Mouse (Mus musculus): ENCODE data around the gene Dleu7. TPM values are rescaled to one million over a fixed set of nuclear protein-coding genes. Genes with fewer than 3 reads are reported as not detected.

Gene Dleu7
- polyA plus RNA-seq, 1 experiment from 2014 or later, result 0.57 TPM

DNA sequence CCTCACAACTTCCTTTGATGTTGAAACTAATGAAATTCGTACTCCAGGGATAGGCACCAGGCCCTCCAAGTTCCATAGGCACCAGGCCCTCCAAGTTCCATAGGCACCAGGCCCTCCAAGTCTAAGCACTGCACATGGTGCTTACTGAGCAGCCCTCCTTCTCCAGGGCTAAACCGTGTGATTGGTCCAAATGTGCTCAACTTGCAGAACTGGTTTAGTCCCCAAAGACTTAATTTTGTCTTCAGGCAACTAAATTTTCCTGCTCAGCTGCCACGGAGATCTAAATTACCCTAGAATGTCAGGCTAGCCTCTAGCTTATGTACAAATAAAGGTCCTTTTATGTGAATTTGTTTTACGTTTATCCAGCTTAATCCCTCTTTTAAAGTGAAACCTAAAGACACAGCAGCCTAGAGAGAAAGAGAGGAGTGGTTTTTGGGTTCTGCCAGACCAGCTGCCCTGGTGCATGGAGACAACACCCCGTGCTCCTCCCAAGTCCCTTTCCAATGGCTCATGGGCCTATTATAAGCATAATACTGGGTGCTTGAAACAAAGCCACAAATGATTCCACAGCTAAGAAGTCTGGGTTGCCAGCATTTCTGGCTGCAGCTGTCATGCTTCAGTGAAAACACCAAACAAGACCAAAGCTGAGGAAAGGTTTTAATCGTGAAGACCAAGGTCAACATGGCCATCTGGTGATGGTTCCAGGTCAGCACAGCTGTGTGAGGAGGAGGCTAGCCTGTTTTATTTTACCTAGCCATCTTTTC, 29.9 kb upstream of the Dleu7 start:
- no peak overlapping the region for H3K9ac ChIP-seq (ENCODE audit: low read depth, low read length)
- WGBS, result 35% methylated on average over 6 of the region's 6 CpGs
- no peak overlapping the region for H3K27ac ChIP-seq (ENCODE audit: low read depth, low read length)

DNA sequence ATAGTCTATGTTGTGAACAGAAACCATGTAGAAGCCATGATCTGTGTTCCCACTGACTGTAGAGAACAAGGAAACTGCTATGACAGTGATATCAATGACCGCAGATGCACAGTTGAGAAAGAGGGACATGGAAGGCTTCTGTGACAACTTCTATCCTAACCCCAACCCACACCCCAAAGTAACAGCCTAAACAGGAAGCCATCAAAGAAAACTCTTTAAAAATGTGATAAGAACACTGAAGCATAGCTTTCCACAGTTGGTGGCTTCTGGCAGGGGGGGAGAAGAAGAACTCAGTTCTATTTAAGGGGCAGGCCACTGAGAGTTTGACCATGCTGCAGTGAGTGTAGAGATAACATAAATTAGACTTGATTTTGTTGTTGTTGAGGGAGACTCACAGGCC, 18.8 kb upstream of the Dleu7 start:
- 94% methylated on average over 1 of the region's 1 CpGs for WGBS
- no peak for TF ChIP-seq CTCF (IDR thresholded peaks at IDR 0.05; ENCODE audit: low read depth)
- Histone ChIP-seq H3K4me1 (replicated peaks; ENCODE audit: control insufficient read depth, insufficient read depth, low read length) (no peaks in the 10 kb centered on the region), H3K4me2 (replicated peaks; ENCODE audit: low read depth) (no peak overlapping the region), H3K36me3 (ENCODE audit: control insufficient read depth, insufficient read depth) (no peaks in the 10 kb centered on the region), H3K4me3 (ENCODE audit: low read depth, low read length) (no peak overlapping the region), H3K9ac (ENCODE audit: low read depth, low read length) (no peak overlapping the region), H3K9me3 (ENCODE audit: control insufficient read depth) (no peaks in the 10 kb centered on the region), H3K27ac (ENCODE audit: low read depth, low read length) (no peak overlapping the region), H3K27me3 (replicated peaks; ENCODE audit: control insufficient read depth, insufficient read depth, low read length) (no peaks in the 10 kb centered on the region)
- no peak for ATAC-seq

More for the DNA sequence above, 29.9 kb upstream of the Dleu7 start:
- ATAC-seq, result no peak
- Histone ChIP-seq H3K27me3 (replicated peaks; ENCODE audit: control insufficient read depth, insufficient read depth, low read length) (no peaks in the 10 kb centered on the region), H3K9me3 (ENCODE audit: control insufficient read depth) (no peaks in the 10 kb centered on the region), H3K4me3 (ENCODE audit: low read depth, low read length) (no peak overlapping the region), H3K36me3 (ENCODE audit: control insufficient read depth, insufficient read depth) (no peaks in the 10 kb centered on the region), H3K4me2 (replicated peaks; ENCODE audit: low read depth) (no peak overlapping the region), H3K4me1 (replicated peaks; ENCODE audit: control insufficient read depth, insufficient read depth, low read length) (no peaks in the 10 kb centered on the region)
- TF ChIP-seq CTCF (IDR thresholded peaks at IDR 0.05; ENCODE audit: low read depth), result no peak

DNA sequence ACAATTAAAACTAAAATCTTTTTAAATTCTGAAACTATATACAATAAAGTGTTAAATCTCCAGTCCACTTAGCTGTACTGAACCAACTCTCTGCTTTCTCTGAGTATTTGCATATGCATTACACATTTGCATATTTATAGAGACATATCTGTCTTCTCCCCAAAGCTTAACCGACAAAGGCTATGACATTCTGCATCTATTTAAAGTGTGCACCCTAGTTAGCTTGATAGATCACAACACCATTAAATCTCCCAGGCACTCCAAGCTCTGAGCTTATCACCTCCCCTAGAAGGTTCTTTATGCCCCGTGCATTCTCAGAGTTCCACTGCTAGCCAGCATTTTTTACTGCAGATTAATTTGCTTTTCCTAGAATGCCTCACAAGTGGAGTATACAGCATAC, 16.2 kb upstream of the Dleu7 start:
- no peaks in the 10 kb centered on the region for H3K4me1 ChIP-seq (replicated peaks; ENCODE audit: control insufficient read depth, insufficient read depth, low read length)
- H3K4me3 ChIP-seq (ENCODE audit: low read depth, low read length), result no peak overlapping the region
- no peaks in the 10 kb centered on the region for H3K27me3 ChIP-seq (replicated peaks; ENCODE audit: control insufficient read depth, insufficient read depth, low read length)
- 38% methylated on average over 2 of the region's 2 CpGs for WGBS
- H3K36me3 ChIP-seq (ENCODE audit: control insufficient read depth, insufficient read depth), result no peaks in the 10 kb centered on the region
- H3K9me3 ChIP-seq (ENCODE audit: control insufficient read depth), result no peaks in the 10 kb centered on the region
- ATAC-seq, result no peak
- H3K4me2 ChIP-seq (replicated peaks; ENCODE audit: low read depth), result no peak overlapping the region
- H3K9ac ChIP-seq (ENCODE audit: low read depth, low read length), result no peak overlapping the region
- TF ChIP-seq CTCF (IDR thresholded peaks at IDR 0.05; ENCODE audit: low read depth), result no peak
- no peak overlapping the region for H3K27ac ChIP-seq (ENCODE audit: low read depth, low read length)

DNA sequence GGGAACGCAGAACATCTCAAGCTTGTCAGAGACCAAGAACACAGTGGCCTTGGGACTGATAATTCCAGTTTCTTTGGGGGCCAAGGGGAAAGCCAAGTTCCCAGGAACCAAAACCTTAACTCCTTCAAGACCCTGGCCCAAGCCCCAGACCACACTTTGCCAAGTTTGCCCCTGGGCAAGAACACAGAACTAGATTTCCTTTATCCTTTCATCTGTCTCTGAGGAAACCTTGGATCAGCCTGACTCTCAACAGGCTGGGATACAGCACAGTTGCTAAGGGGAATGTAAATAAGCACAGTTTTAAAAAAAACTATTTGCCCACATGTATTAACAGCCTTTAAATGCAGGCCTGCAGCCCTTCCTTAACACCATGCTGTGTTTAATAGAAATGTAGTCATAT, 14.7 kb upstream of the Dleu7 start:
- no peak for TF ChIP-seq CTCF (IDR thresholded peaks at IDR 0.05; ENCODE audit: low read depth)
- Histone ChIP-seq H3K4me3 (ENCODE audit: low read depth, low read length) (no peak overlapping the region), H3K36me3 (ENCODE audit: control insufficient read depth, insufficient read depth) (no peaks in the 10 kb centered on the region), H3K4me2 (replicated peaks; ENCODE audit: low read depth) (no peak overlapping the region), H3K9ac (ENCODE audit: low read depth, low read length) (no peak overlapping the region), H3K4me1 (replicated peaks; ENCODE audit: control insufficient read depth, insufficient read depth, low read length) (no peaks in the 10 kb centered on the region), H3K9me3 (ENCODE audit: control insufficient read depth) (no peaks in the 10 kb centered on the region), H3K27me3 (replicated peaks; ENCODE audit: control insufficient read depth, insufficient read depth, low read length) (no peaks in the 10 kb centered on the region), H3K27ac (ENCODE audit: low read depth, low read length) (no peak overlapping the region)
- 88% methylated on average over 1 of the region's 1 CpGs for WGBS
- ATAC-seq, result no peak

DNA sequence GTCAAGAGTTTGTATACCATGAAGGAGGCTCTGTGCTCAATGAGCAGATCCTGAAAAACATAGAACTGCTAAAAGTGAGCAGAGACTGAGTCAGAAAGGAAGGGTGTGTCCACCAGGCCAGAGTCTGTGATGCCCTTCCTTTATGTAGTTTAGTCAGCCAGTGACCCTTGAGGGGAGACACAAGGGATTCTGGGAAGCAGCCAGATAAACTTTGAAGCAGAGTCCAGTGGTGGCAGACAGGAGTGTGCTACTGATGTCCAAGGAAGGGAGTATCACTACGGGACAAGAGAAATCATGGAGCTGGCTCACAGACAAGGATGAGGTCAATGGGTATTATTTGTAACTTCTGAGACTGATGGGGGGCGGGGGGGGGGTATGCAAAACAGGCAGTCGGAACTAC, 7.2 kb upstream of the Dleu7 start:
- no peak for ATAC-seq
- no peak for TF ChIP-seq CTCF (IDR thresholded peaks at IDR 0.05; ENCODE audit: low read depth)
- WGBS, result 88% methylated on average over 3 of the region's 3 CpGs
- Histone ChIP-seq H3K4me3 (ENCODE audit: low read depth, low read length) (no peak overlapping the region), H3K36me3 (ENCODE audit: control insufficient read depth, insufficient read depth) (no peaks in the 10 kb centered on the region), H3K4me2 (replicated peaks; ENCODE audit: low read depth) (no peak overlapping the region), H3K27me3 (replicated peaks; ENCODE audit: control insufficient read depth, insufficient read depth, low read length) (no peaks in the 10 kb centered on the region), H3K4me1 (replicated peaks; ENCODE audit: control insufficient read depth, insufficient read depth, low read length) (no peaks in the 10 kb centered on the region), H3K9me3 (ENCODE audit: control insufficient read depth) (no peaks in the 10 kb centered on the region), H3K27ac (ENCODE audit: low read depth, low read length) (no peak overlapping the region), H3K9ac (ENCODE audit: low read depth, low read length) (no peak overlapping the region)

DNA sequence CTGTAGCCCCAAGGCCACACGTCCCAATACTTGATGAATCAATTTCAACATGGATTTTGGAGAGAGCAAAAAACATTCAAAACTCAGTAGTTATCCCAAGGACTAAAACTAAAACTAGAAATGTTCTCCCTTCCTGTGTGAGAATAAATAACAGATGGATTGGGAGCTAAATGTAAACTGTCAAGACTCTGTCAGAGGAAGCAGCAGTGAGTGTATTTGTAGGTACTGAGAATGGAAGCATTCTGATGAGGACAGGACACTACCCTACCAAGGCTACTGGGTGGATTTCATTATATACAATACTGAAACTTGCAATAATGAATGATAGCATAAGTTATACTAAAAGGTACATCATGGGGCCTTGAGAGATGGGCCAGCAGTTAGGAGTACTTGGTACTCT, 6.0 kb upstream of the Dleu7 start:
- Histone ChIP-seq H3K27ac (ENCODE audit: low read depth, low read length) (no peak overlapping the region), H3K36me3 (ENCODE audit: control insufficient read depth, insufficient read depth) (no peaks in the 10 kb centered on the region), H3K27me3 (replicated peaks; ENCODE audit: control insufficient read depth, insufficient read depth, low read length) (no peaks in the 10 kb centered on the region), H3K4me2 (replicated peaks; ENCODE audit: low read depth) (no peak overlapping the region), H3K4me3 (ENCODE audit: low read depth, low read length) (no peak overlapping the region), H3K9me3 (ENCODE audit: control insufficient read depth) (no peaks in the 10 kb centered on the region), H3K4me1 (replicated peaks; ENCODE audit: control insufficient read depth, insufficient read depth, low read length) (no peaks in the 10 kb centered on the region), H3K9ac (ENCODE audit: low read depth, low read length) (no peak overlapping the region)
- TF ChIP-seq CTCF (IDR thresholded peaks at IDR 0.05; ENCODE audit: low read depth), result no peak
- WGBS, result 93% methylated on average over 1 of the region's 1 CpGs
- no peak for ATAC-seq

DNA sequence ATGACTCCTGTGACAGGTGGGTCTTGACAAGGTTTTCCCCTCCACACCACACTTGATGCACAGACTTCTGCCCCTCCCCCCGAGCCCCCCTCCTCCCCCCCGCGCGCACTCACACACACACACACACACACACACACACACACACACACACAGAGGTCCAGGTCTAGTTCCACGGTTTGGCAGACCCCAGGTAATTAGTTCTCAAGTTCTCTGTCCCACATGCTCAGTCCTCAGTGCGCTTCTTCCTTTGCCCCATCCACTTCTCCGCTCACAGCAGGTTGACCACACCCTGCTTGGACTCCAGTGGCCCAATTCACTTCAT, 720 bp downstream of the Dleu7 start:
- H3K9ac ChIP-seq (ENCODE audit: low read depth, low read length), result no peak overlapping the region
- H3K27me3 ChIP-seq (replicated peaks; ENCODE audit: control insufficient read depth, insufficient read depth, low read length), result no peaks in the 10 kb centered on the region
- H3K27ac ChIP-seq (ENCODE audit: low read depth, low read length), result no peak overlapping the region
- no peaks in the 10 kb centered on the region for H3K9me3 ChIP-seq (ENCODE audit: control insufficient read depth)
- peak overlapping the region; percentile 80 for H3K4me2 ChIP-seq (replicated peaks; ENCODE audit: low read depth)
- no peaks in the 10 kb centered on the region for H3K36me3 ChIP-seq (ENCODE audit: control insufficient read depth, insufficient read depth)
- H3K4me1 ChIP-seq (replicated peaks; ENCODE audit: control insufficient read depth, insufficient read depth, low read length), result no peaks in the 10 kb centered on the region
- TF ChIP-seq CTCF (IDR thresholded peaks at IDR 0.05; ENCODE audit: low read depth), result no peak
- peak overlapping the region; percentile 27 for H3K4me3 ChIP-seq (ENCODE audit: low read depth, low read length)
- 19% methylated on average over 4 of the region's 7 CpGs for WGBS
- ATAC-seq, result no peak
